Mouse (Mus musculus) hindlimb bud, embryonic 11.5 days (tissue): ENCODE measurements around the gene Vwc2.

Source experiments
- DNase-seq: peaks from one replicate; pipeline ENCODE4 v3.0.0-alpha.2; 2012; ENCODE audit warnings: low read depth, low spot score; ENCODE audit errors: extremely low spot score

Gene Vwc2

DNA sequence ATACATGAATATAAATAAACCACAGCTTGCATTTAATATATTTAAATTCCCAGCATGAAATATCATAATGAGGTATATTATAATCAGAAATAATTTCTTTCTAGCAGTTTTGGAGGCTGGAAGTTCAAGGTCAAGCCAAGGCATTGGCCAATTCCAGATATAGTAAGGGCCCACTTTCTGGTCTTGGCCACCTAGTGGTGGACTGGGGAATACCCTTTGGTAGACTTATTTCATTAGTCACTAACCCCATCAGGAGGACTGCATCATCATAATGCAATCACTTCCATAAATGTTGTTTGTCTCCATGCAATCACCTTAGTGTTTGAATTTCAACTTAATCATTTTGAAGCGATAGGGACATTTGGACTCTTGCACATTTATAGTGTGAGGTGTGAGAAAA lies 125.3 kb downstream of the Vwc2 start:
- DNase-seq = no peak

DNA sequence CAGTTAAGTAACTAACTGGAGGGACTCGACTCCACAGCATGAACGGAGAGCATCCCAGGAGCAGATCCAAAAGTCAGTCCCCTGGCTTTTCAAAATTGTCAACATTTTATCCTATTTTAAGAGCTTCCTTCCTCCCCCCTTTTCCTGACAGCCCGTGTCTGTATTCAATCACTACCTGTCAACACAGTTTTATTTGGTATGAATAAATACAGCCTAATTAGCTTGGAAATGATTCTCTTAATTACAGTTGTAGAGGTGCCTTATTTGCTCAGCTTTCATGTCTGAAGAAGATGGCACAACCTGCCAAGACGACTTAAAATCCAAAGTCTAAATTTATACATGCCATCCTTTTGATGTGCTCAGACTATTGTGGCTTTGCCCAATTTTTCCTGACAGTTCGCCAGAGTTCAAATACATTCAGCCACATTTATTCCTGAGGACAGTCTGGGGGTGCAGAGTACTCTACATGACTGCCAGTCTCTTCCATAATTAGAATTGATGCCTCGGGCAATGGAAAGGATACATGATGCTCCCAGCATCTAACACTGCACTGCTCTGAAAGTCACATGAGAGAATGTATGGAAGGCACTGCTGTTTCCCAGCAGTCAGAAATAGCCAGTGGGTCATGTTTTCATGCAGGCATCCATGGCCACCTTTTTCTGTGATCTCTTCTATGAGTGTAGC lies 128.8 kb downstream of the Vwc2 start:
- no peak for DNase-seq

DNA sequence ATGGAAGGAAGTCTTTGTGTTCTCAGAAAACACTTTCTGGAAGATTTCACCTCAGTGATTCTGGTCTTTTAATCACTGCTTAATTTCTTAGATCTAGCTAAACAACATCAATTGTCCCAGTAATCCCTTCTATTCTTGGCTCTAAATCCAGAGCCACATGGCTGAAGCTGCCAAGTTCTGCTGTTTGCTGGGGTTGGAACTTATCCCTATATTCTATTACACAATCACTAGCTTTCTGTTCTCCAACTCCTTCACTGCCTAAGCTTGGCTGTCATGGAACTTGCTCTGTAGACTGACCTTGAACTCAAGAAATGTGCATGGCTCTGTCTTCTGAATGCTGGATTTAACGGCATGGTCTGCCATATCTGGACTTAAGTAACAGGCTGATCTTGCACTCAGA lies 143.3 kb downstream of the Vwc2 start:
- no peak for DNase-seq

DNA sequence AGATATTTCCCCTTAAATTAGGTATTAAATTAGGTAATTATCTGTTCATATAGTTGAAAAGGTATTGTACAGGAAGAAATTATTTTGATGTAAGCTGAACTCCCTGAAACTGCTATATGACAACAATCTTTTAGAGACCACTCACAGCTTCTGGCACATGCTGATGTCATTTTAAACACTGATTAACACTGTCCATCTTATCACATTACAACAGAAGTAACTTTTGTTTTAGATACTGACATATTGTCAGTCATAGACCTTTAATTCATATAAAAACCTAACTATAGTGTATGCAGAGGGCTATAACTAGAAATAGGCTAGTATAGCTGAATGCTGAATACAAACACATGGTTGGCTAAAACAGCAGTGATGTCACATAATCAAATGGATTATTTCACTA lies 166.1 kb downstream of the Vwc2 start:
- DNase-seq = no peak

DNA sequence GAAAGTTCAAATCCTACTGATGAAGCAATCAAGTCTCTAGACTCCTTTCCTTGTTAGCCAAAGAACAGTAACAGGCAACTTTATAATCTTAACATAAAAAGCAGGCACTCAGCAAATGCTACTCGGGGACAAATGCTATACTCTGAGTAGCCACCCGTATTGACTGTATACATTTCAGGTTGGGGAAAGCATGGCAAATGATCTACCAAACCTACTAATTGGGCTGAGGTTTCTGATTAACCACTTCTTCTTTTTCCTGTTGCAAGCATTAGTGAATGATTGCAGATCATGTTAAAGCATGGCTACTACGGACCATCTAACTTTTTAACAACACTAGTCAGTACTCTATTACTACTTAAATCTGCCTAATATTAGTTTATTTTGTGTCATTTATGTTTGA lies 169.5 kb downstream of the Vwc2 start:
- DNase-seq = no peak
